ENCODE assay signal across 8 mouse cellular contexts in the genomic region with DNA sequence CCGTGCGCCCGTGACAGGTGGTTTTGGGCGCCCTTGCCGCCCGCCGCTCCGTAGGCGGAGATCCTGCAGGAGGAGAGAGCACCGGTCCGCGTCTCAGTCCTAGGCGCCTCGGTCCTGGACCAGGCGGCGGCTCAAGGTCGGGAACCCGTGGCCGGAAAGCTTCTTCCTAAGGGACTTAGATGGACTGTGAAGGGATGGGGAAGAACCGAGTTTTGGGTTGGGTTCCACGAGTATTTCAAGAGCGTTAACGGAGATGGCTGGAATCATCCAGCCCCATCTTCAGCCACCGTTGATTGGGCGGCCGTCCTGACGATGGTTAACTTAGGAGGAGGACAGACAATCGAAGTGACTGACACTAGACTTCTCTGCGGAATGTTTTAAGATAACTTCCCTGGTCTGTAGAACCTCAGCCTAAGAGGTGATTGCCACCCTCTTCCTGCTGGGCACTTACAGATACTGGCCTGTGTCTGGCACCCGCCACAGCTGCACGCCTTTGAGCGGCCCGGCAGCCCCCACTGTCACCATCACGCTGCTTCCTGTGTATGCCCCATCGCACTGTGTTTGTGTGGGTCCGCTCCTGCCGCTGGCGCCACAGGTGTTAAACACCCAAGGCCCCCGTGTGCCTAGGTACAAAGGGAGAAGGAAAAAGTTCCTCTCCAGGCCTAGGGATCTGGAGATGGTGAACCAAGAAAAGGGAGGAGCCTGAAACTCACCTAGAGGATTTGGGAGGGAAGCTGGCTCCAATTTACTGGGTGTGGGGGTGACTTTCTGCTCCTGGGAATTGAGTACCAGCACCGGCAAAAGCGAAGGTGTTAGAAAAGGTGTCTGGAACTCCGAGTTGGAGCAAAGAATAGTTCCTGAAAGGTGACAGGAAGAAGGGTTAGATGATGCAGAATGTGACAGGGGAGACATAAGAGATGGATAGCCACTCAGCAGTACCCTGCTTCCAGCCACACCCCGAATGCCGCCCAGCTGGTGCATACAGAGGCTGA. TPM values are rescaled to one million over a fixed set of nuclear protein-coding genes. Genes with fewer than 3 reads are reported as not detected.
DNase-seq lines count a peak whose midpoint lies in the region; ATAC-seq lines count a peak whose summit lies in the region.

No protein-coding gene starts in this region.

- WGBS in heart, embryonic 10.5 days: 4% methylated on average over 44 of the region's 44 CpGs
- 5% methylated on average over 44 of the region's 44 CpGs for WGBS in hindbrain, embryonic 10.5 days

- DNase-seq in heart, embryonic 10.5 days (ENCODE audit: low spot score): no peak
- no peak for DNase-seq in heart, postnatal 14 days
- DNase-seq in T-cell, adult 2 months (ENCODE audit: low spot score): peak; percentile 45
- DNase-seq in hindbrain, embryonic 10.5 days (ENCODE audit: low spot score): peak; percentile 43
- DNase-seq in thymus, adult 18-20 months: peak; percentile 43 to 58
- DNase-seq in layer of hippocampus, adult 8-10 months (ENCODE audit: low spot score in 2 of 2): no peak
- no peak for DNase-seq in adrenal gland, postnatal 10 days

- H3K9me3 ChIP-seq in heart, embryonic 10.5 days: no peaks in the 10 kb centered on the region
- no peaks in the 10 kb centered on the region for H3K9me3 ChIP-seq in hindbrain, embryonic 10.5 days

- peaks cover 26% of the 10 kb centered on the region for H3K4me1 ChIP-seq in heart, embryonic 10.5 days
- H3K4me1 ChIP-seq in hindbrain, embryonic 10.5 days (replicated peaks): peaks cover 18% of the 10 kb centered on the region

- H3K27me3 ChIP-seq in heart, embryonic 10.5 days (ENCODE audit: insufficient read depth, poor library complexity, severe bottlenecking): peaks cover 79% of the 10 kb centered on the region
- peaks cover 86% of the 10 kb centered on the region for H3K27me3 ChIP-seq in hindbrain, embryonic 10.5 days (ENCODE audit: insufficient read depth, poor library complexity, severe bottlenecking)

- H3K36me3 ChIP-seq in heart, embryonic 10.5 days: peaks cover 9% of the 10 kb centered on the region
- peaks cover 11% of the 10 kb centered on the region for H3K36me3 ChIP-seq in hindbrain, embryonic 10.5 days

- peak overlapping the region; percentile 79 for H3K4me3 ChIP-seq in heart, embryonic 10.5 days
- H3K4me3 ChIP-seq in hindbrain, embryonic 10.5 days: peak overlapping the region; percentile 65

- intact Hi-C loops in heart, postnatal 14 days (cut with DNase I): no loop called here

- peak overlapping the region; percentile 39 for H3K27ac ChIP-seq in heart, embryonic 10.5 days
- no peak overlapping the region for H3K27ac ChIP-seq in hindbrain, embryonic 10.5 days

- peak; percentile 46 for ATAC-seq in megakaryocyte progenitor cell, adult 5-6 weeks (replicated peaks; ENCODE audit: poor library complexity)

RNA-seq across cellular contexts. Expression of gene Ltk, which starts 1.1 kb away (rescaled TPM):
- 0.10 and 0.13 TPM in 2 replicates for polyA plus RNA-seq in heart, embryonic 10.5 days (2016; fragmentation: Nextera tagmentation; extraction: Ambion mirVana)
- not detected for total RNA-seq in heart, postnatal 14 days (2021)
- not detected in 2 replicates for polyA plus RNA-seq in hindbrain, embryonic 10.5 days (2016; fragmentation: Nextera tagmentation; extraction: Ambion mirVana)
- not detected in 2 replicates for total RNA-seq in megakaryocyte progenitor cell, adult 5-6 weeks (2015)
- not detected in 2 replicates for total RNA-seq in megakaryocyte progenitor cell, adult 5-6 weeks (2017)
- 10 to 100 TPM; 13.4 to 17.8 (median 14.7) TPM for total RNA-seq in layer of hippocampus, adult 8-10 months (2022)
- total RNA-seq in adrenal gland, postnatal 10 days (2021): 1 to 10 TPM in 1 of 2 experiments, under 1 TPM in 1; 0.57 to 1.3 TPM

RNA-seq across cellular contexts. Expression of gene Itpka, which starts 17.0 kb away (rescaled TPM):
- polyA plus RNA-seq in heart, embryonic 10.5 days (2016; fragmentation: Nextera tagmentation; extraction: Ambion mirVana): 2.7 and 3.1 TPM in 2 replicates
- 1 to 10 TPM in 1 of 2 experiments, under 1 TPM in 1; 0.41 to 1.1 TPM for total RNA-seq in heart, postnatal 14 days (2021)
- polyA plus RNA-seq in hindbrain, embryonic 10.5 days (2016; fragmentation: Nextera tagmentation; extraction: Ambion mirVana): 1.0 and 1.2 TPM in 2 replicates
- total RNA-seq in megakaryocyte progenitor cell, adult 5-6 weeks (2015): 0.20 and 0.29 TPM in 2 replicates
- 0.25 and 0.54 TPM in 2 replicates for total RNA-seq in megakaryocyte progenitor cell, adult 5-6 weeks (2017)
- 100 to 1,000 TPM; 213 to 245 (median 228) TPM for total RNA-seq in layer of hippocampus, adult 8-10 months (2022)
- total RNA-seq in adrenal gland, postnatal 10 days (2021): 10 to 100 TPM in 1 of 2 experiments, 1 to 10 TPM in 1; 9.8 to 12.4 TPM

RNA-seq across cellular contexts. Expression of gene Rpap1, which starts 28.2 kb away (rescaled TPM):
- 31.4 and 32.0 TPM in 2 replicates for polyA plus RNA-seq in heart, embryonic 10.5 days (2016; fragmentation: Nextera tagmentation; extraction: Ambion mirVana)
- total RNA-seq in heart, postnatal 14 days (2021): 10 to 100 TPM; 13.2 to 13.3 TPM
- 40.2 and 41.6 TPM in 2 replicates for polyA plus RNA-seq in hindbrain, embryonic 10.5 days (2016; fragmentation: Nextera tagmentation; extraction: Ambion mirVana)
- 6.6 TPM in 2 replicates for total RNA-seq in megakaryocyte progenitor cell, adult 5-6 weeks (2015)
- total RNA-seq in megakaryocyte progenitor cell, adult 5-6 weeks (2017): 9.6 and 9.7 TPM in 2 replicates
- total RNA-seq in layer of hippocampus, adult 8-10 months (2022): 10 to 100 TPM; 18.6 to 21.5 (median 19.2) TPM
- total RNA-seq in adrenal gland, postnatal 10 days (2021): 10 to 100 TPM; 17.0 to 21.6 TPM

RNA-seq across cellular contexts. Expression of gene Tyro3, which starts 38.4 kb away (rescaled TPM):
- polyA plus RNA-seq in heart, embryonic 10.5 days (2016; fragmentation: Nextera tagmentation; extraction: Ambion mirVana): 8.9 and 11.6 TPM in 2 replicates
- 1 to 10 TPM; 2.1 to 4.5 TPM for total RNA-seq in heart, postnatal 14 days (2021)
- polyA plus RNA-seq in hindbrain, embryonic 10.5 days (2016; fragmentation: Nextera tagmentation; extraction: Ambion mirVana): 21.5 and 23.5 TPM in 2 replicates
- not detected in 2 replicates for total RNA-seq in megakaryocyte progenitor cell, adult 5-6 weeks (2015)
- total RNA-seq in megakaryocyte progenitor cell, adult 5-6 weeks (2017): not detected in 2 replicates
- total RNA-seq in layer of hippocampus, adult 8-10 months (2022): 10 to 100 TPM; 86.0 to 95.4 (median 91.3) TPM
- 1 to 10 TPM; 6.0 to 8.8 TPM for total RNA-seq in adrenal gland, postnatal 10 days (2021)

Comparison
In these comparisons a context has a peak if more than half of its experiments do, and no peak if none do; other contexts are left out.
1. DNase-seq: peak in T-cell, adult 2 months (single experiment), hindbrain, embryonic 10.5 days (single experiment) and thymus, adult 18-20 months (2 of 2); none in heart, embryonic 10.5 days (single experiment), heart, postnatal 14 days (0 of 2), layer of hippocampus, adult 8-10 months (0 of 2) and adrenal gland, postnatal 10 days (single experiment).
2. RNA of gene Ltk, which starts 1.1 kb away (total RNA-seq): 13.4 to 17.8 TPM in layer of hippocampus, adult 8-10 months; 0.57 to 1.3 TPM in adrenal gland, postnatal 10 days, not detected in heart, postnatal 14 days and not detected in megakaryocyte progenitor cell, adult 5-6 weeks; every median in the first group is over 4 times any median in the second.
3. RNA of gene Itpka, which starts 17.0 kb away (total RNA-seq): 213 to 245 TPM in layer of hippocampus, adult 8-10 months; 9.8 to 12.4 TPM in adrenal gland, postnatal 10 days, 0.41 to 1.1 TPM in heart, postnatal 14 days and 0.20 to 0.54 TPM in megakaryocyte progenitor cell, adult 5-6 weeks; every median in the first group is over 10 times any median in the second.